Mouse (Mus musculus) heart, adult 2 months (tissue): ENCODE results near the gene Rbfox3. TPM values are rescaled to one million over a fixed set of nuclear protein-coding genes. Genes with fewer than 3 reads are reported as not detected.

Source experiments
- DNase-seq, 2 experiments: peaks; one replicate each; pipeline ENCODE4 v3.0.0; 2021
- H3K27ac ChIP-seq: fragments of 200-600 bp; 2 replicates; pipeline ENCODE4 v1.8.1; 2022
- H3K27me3 ChIP-seq: fragments of 200-500 bp; 2 replicates; pipeline ENCODE4 v1.6.1; 2012; ENCODE audit warnings: mild to moderate bottlenecking, low read length, inconsistent platforms, mixed read lengths; ENCODE audit not compliant: control insufficient read depth, insufficient read depth
- H3K36me3 ChIP-seq: fragments of 200-500 bp; 2 replicates; pipeline ENCODE4 v1.6.1; 2012; ENCODE audit warnings: low read length, inconsistent platforms; ENCODE audit not compliant: control insufficient read depth, insufficient read depth
- H3K4me1 ChIP-seq: fragments of 200-500 bp; 2 replicates; pipeline ENCODE4 v1.6.1; 2011; ENCODE audit warnings: low read length; ENCODE audit not compliant: control insufficient read depth, insufficient read depth
- H3K4me3 ChIP-seq: fragments of 200-600 bp; 2 replicates; pipeline ENCODE4 v1.8.1; 2022
- H3K79me2 ChIP-seq: fragments of 200-500 bp; replicated peaks from 2 replicates; pipeline ENCODE4 v1.6.1; 2012; ENCODE audit warnings: mild to moderate bottlenecking, inconsistent platforms, low read length, moderate library complexity, mixed read lengths; ENCODE audit not compliant: control insufficient read depth, insufficient read depth
- H3K9ac ChIP-seq: fragments of 200-500 bp; 2 replicates; pipeline ENCODE4 v1.6.1; 2012; ENCODE audit warnings: low read depth, mild to moderate bottlenecking, control low read depth, inconsistent platforms, low read length, mixed read lengths
- CTCF ChIP-seq: fragments of 200-600 bp; IDR thresholded peaks from 2 replicates; pipeline ENCODE4 v1.8.1; 2022; ENCODE audit warnings: antibody characterized with exemption, mild to moderate bottlenecking, moderate library complexity
- EP300 ChIP-seq: fragments of 200-500 bp; IDR thresholded peaks from 2 replicates; pipeline ENCODE4 v1.6.1; 2011; ENCODE audit warnings: low read depth, low read length, control low read depth; ENCODE audit not compliant: insufficient read depth
- POLR2A ChIP-seq: fragments of 200-500 bp; IDR thresholded peaks from 2 replicates; pipeline ENCODE4 v1.6.1; 2011; ENCODE audit warnings: mild to moderate bottlenecking, low read depth, low read length, control low read depth; ENCODE audit not compliant: insufficient read depth
- WGBS: fragments of 180-500 bp; shearing (Covaris S2); methylation state at CpG from one replicate; pipeline ENCODE4 v1.1.7; 2018; 5-methylcytosine and 5-hydroxymethylcytosine counted together
- intact Hi-C: fragments of 180-260 bp; cut with DNase I; formaldehyde crosslinking; loops from one replicate; pipeline ENCODE4 v1.15.1; 2025
- polyA plus RNA-seq: library from polyadenylated mRNA; depleted of rRNA; stranded (reverse); fragments of >200 nt; gene quantifications from 2 replicates; pipeline ENCODE4 v1.2.3, GENCODE M21; 2012
- total RNA-seq, 2 experiments: library from RNA; stranded (reverse); gene quantifications; 2 replicates each; pipeline ENCODE4 v1.2.3; 2021

The Rbfox3 gene
- total and polyA plus RNA-seq, 3 experiments = 0.16 to 0.23 TPM; not detected in 1

DNA sequence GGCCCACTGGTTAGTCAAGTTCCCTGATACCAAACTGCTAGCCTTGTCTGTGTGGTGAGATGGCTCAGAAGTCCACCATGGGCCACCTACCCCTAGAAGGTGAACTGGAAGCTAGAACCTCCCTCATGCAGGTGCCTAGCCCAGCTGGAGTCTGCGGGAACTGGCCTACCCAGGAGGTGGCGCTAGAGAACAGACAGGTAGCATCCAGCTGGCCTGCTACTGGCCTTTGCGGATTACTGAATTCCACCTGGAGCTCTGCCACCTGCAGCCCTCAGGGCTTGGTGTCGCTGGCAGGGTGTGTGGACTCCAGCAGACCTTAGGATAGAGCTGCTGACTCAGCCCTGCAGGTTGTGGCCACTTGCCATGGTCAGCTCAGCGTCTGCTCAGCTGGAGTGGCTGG, 263.0 kb downstream of the Rbfox3 start:
- Histone ChIP-seq H3K9ac (no peak overlapping the region), H3K27ac (no peak overlapping the region), H3K4me3 (no peak overlapping the region), H3K27me3 (no peaks in the 10 kb centered on the region), H3K79me2 (no peaks in the 10 kb centered on the region), H3K36me3 (no peaks in the 10 kb centered on the region), H3K4me1 (no peaks in the 10 kb centered on the region)
- intact Hi-C loops = loop anchor here (1.0 to 10.0 kb wide), 2 partner anchors 92 to 326 kb away; no protein-coding TSS in a partner anchor
- peak; percentile 38 to 58 for DNase-seq
- WGBS = 21% methylated on average over 5 of the region's 5 CpGs
- TF ChIP-seq CTCF (peak; percentile 80), EP300 (no peak), POLR2A (no peak)

DNA sequence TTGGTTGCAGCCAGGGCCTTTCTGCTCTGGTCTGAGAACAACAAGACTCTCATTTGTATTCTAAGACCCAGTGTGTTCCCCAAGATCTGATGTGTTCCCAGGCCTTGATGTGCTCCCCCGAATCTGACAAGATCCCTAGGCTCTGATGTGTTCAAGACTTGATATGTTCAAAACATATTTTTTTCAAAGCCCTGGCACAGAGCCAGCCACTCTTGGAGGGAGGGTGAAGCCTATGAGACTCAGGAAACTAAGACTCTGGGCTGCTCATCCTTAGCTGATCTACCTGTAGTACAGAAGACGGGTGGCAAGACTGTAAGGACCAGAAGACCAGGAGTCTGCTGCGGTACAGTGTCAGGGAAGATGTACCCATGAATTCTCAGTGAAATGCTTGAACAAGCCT, 264.5 kb downstream of the Rbfox3 start:
- 83% methylated on average over 3 of the region's 3 CpGs for WGBS
- no peaks in the 10 kb centered on the region for H3K4me1 ChIP-seq
- H3K4me3 ChIP-seq = no peak overlapping the region
- H3K27me3 ChIP-seq = no peaks in the 10 kb centered on the region
- H3K9ac ChIP-seq = no peak overlapping the region
- no peaks in the 10 kb centered on the region for H3K36me3 ChIP-seq
- intact Hi-C loops = loop anchor here (10.0 kb wide), 1 partner anchor 328 kb away; no protein-coding TSS in a partner anchor
- H3K79me2 ChIP-seq = no peaks in the 10 kb centered on the region
- DNase-seq = no peak
- no peak overlapping the region for H3K27ac ChIP-seq
- TF ChIP-seq POLR2A (no peak), EP300 (no peak), CTCF (no peak)

DNA sequence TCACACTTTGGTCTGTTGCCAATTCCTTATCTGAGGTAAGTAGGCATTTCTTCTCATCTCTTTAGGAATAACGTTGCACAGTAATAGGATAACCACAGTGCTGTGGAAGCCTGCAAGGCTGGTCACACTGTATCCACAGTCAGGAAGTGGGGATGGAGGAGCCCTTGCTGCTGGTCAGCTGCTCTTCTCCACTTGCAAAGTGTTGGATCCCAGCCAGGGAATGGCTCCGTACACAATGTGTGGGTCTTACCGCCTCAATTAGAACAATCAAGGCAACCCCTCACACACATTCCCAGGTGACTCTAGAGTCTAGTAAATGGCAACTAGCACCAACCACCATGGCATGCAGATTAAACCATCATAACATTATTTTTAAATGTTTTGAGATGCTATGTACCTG, 266.2 kb downstream of the Rbfox3 start:
- Histone ChIP-seq H3K27me3 (no peaks in the 10 kb centered on the region), H3K4me1 (no peaks in the 10 kb centered on the region), H3K4me3 (no peak overlapping the region), H3K27ac (no peak overlapping the region), H3K9ac (no peak overlapping the region), H3K79me2 (no peaks in the 10 kb centered on the region), H3K36me3 (no peaks in the 10 kb centered on the region)
- intact Hi-C loops = loop anchor here (10.0 kb wide), 1 partner anchor 330 kb away; no protein-coding TSS in a partner anchor
- no peak for DNase-seq
- 71% methylated on average over 3 of the region's 3 CpGs for WGBS
- no peak for TF ChIP-seq CTCF
- TF ChIP-seq EP300 = no peak
- no peak for TF ChIP-seq POLR2A

DNA sequence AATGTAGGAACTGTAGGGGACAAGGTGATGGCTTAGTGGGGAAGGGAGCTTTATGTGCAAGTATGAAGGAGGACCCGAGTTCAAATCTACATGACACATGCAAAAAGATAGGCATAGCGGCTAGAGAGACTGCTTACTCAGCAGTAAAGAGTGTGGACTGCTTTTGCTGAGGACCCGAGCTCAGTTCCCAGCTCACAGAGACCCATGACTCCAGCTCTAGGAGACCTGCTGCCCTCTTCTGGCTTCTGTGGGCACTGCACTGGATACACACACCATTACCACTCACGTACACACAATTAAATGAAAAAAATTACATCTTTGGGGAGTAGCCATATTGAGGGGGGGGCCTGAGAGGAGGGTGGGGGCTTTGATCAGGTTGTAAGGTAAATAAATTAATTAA, 270.7 kb downstream of the Rbfox3 start:
- Histone ChIP-seq H3K36me3 (no peaks in the 10 kb centered on the region), H3K27ac (no peak overlapping the region), H3K79me2 (no peaks in the 10 kb centered on the region), H3K9ac (no peak overlapping the region), H3K4me3 (no peak overlapping the region), H3K4me1 (no peaks in the 10 kb centered on the region), H3K27me3 (no peaks in the 10 kb centered on the region)
- TF ChIP-seq CTCF (0 out of 2 replicates have a peak, but pooled peaks have one; percentile 6), EP300 (no peak)
- DNase-seq = no peak
- intact Hi-C loops = loop anchor here (10.0 kb wide), 1 partner anchor 334 kb away; no protein-coding TSS in a partner anchor
- WGBS = 81% methylated on average over 4 of the region's 4 CpGs

DNA sequence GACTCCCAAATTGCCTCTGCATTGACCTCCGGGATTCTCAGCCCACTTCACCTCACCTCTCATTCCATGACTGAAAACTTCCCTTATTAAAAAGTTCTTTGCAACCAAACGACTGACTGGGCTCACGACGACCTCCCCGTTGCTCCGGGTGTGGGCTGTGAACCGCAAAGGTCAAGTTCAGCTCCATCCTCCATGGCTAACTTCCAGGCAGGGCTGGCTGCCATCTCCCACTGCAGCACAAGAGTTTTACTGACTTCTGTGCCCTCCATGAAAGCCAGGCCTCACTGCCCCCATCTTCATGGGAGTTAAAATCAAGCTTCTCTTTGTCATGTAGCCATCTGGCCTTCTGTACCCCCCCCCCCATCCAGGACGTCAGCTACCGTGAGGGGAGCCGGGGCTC, 273.7 kb downstream of the Rbfox3 start:
- no peak for TF ChIP-seq CTCF
- no peak for TF ChIP-seq POLR2A
- TF ChIP-seq EP300 = no peak
- Histone ChIP-seq H3K4me3 (no peak overlapping the region), H3K27ac (no peak overlapping the region), H3K4me1 (no peaks in the 10 kb centered on the region), H3K79me2 (no peaks in the 10 kb centered on the region), H3K36me3 (no peaks in the 10 kb centered on the region), H3K27me3 (no peaks in the 10 kb centered on the region), H3K9ac (no peak overlapping the region)
- WGBS = 71% methylated on average over 10 of the region's 10 CpGs
- intact Hi-C loops = no loop called here
- DNase-seq = no peak

DNA sequence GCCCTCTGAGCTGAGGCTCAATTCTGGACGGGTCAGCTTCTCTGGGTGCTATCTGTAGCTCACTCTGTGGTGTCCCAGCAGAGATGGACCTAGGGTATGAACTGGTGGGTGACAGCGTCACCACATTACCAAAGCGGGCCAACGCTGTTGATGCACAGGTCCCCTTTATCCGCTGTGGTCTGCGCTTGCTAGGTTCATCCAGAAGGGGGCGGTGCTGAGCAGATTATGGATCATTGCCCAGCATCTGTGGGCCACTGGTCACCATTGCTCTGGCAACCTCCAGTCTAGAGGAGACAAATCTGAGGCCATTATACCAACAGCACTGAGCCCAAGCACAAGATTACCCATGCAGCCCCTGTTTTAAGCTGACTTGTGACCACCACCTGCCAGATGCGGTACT, 276.8 kb downstream of the Rbfox3 start:
- intact Hi-C loops = no loop called here
- no peaks in the 10 kb centered on the region for H3K27me3 ChIP-seq
- no peaks in the 10 kb centered on the region for H3K36me3 ChIP-seq
- H3K9ac ChIP-seq = no peak overlapping the region
- no peaks in the 10 kb centered on the region for H3K79me2 ChIP-seq
- no peak for TF ChIP-seq POLR2A
- peak; percentile 62 for TF ChIP-seq CTCF
- no peak for TF ChIP-seq EP300
- no peaks in the 10 kb centered on the region for H3K4me1 ChIP-seq
- no peak overlapping the region for H3K27ac ChIP-seq
- DNase-seq = peak; percentile 3 to 33
- WGBS = 45% methylated on average over 8 of the region's 8 CpGs
- H3K4me3 ChIP-seq = no peak overlapping the region
